9 mouse cellular contexts compared by ENCODE assay signal in the genomic region with DNA sequence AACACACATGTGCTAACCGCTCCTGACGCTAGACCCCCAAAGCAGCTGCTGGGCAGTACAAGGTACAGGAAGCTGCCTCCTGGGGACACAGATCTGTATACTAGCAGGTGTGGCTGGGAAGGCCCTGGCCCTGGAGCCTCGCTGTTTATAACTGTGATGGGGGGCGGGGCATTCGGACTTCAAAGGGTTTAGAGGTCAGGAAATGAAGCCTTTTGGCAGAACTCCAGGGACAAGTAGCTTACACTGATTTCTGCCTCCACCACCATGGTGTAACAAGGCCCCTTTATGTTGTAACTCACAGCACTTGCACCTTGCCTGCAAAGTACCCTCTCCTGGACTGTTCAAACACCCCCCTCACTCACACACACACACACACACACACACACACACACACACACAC.
DNase-seq lines count a peak whose midpoint lies in the region; ATAC-seq and TF ChIP-seq lines count a peak whose summit lies in the region.
"Had no signal": no experiment of that assay in that cellular context is flagged by ENCODE, and none has a peak within 500 bp of the region (broad histone marks: within the 10 kb centered on the region; RNA-seq: fewer than 3 reads in every experiment).

No protein-coding gene starts in this region.

- H3K36me3 ChIP-seq in kidney, adult 2 months (ENCODE audit: control insufficient read depth, insufficient read depth, low read length) = no peaks in the 10 kb centered on the region
- no peaks in the 10 kb centered on the region for H3K36me3 ChIP-seq in thymus, adult 2 months (ENCODE audit: control insufficient read depth, insufficient read depth, low read length)
- H3K36me3 ChIP-seq in midbrain, embryonic 16.5 days (ENCODE audit: control insufficient read depth, insufficient read depth, low read length) = no peaks in the 10 kb centered on the region
- H3K36me3 ChIP-seq: midbrain, embryonic 12.5 days had no signal

- no peaks in the 10 kb centered on the region for H3K9me3 ChIP-seq in midbrain, embryonic 16.5 days (replicated peaks; ENCODE audit: control insufficient read depth, low read length, poor library complexity, severe bottlenecking)
- H3K9me3 ChIP-seq: midbrain, embryonic 12.5 days had no signal

- DNase-seq in CD4-positive helper T cell, adult 2 months (ENCODE audit: low read depth, low spot score) = peak; percentile 70
- peak; percentile 42 for DNase-seq in WW6 (ENCODE audit: low read depth, low spot score)
- peak; percentile 26 for DNase-seq in gastrocnemius, postnatal 14 days
- peak; percentile 78 for DNase-seq in kidney, adult 2 months
- peak; percentile 82 to 91 for DNase-seq in lung, adult 18-20 months
- peak; percentile 36 for DNase-seq in thymus, adult 2 months
- no peak for DNase-seq in layer of hippocampus, postnatal 14 days (ENCODE audit: low spot score in 2 of 2)

- no peaks in the 10 kb centered on the region for H3K4me1 ChIP-seq in kidney, adult 2 months (ENCODE audit: control insufficient read depth, insufficient read depth, low read length)
- H3K4me1 ChIP-seq in thymus, adult 2 months (replicated peaks; ENCODE audit: control insufficient read depth, insufficient read depth, low read length) = peaks cover 52% of the 10 kb centered on the region
- H3K4me1 ChIP-seq in midbrain, embryonic 16.5 days (ENCODE audit: control insufficient read depth, insufficient read depth, low read length) = no peaks in the 10 kb centered on the region

- H3K4me3 ChIP-seq in kidney, adult 2 months (ENCODE audit: insufficient read depth, low read depth, low read length) = no peak overlapping the region
- no peak overlapping the region for H3K4me3 ChIP-seq in thymus, adult 2 months (ENCODE audit: control insufficient read depth, insufficient read depth, low read length)
- no peak overlapping the region for H3K4me3 ChIP-seq in midbrain, embryonic 16.5 days (ENCODE audit: low read depth, low read length)
- H3K4me3 ChIP-seq: midbrain, embryonic 12.5 days had no signal

- H3K9ac ChIP-seq in midbrain, embryonic 16.5 days (ENCODE audit: low read depth, low read length) = no peak overlapping the region
- H3K9ac ChIP-seq: midbrain, embryonic 12.5 days had no signal

- H3K27ac ChIP-seq in kidney, adult 2 months (ENCODE audit: insufficient read depth, low read depth, low read length) = no peak overlapping the region
- H3K27ac ChIP-seq in thymus, adult 2 months (ENCODE audit: control insufficient read depth, insufficient read depth, low read length) = no peak overlapping the region
- H3K27ac ChIP-seq in midbrain, embryonic 16.5 days (ENCODE audit: low read length) = no peak overlapping the region
- H3K27ac ChIP-seq: midbrain, embryonic 12.5 days had no signal

- TF ChIP-seq POLR2A in kidney, adult 2 months (IDR thresholded peaks at IDR 0.05; ENCODE audit: low read depth, low read length) = no peak
- TF ChIP-seq POLR2A in thymus, adult 2 months (IDR thresholded peaks at IDR 0.05; ENCODE audit: control insufficient read depth, extremely low read depth, insufficient read depth, low read length, poor library complexity) = no peak

- no peaks in the 10 kb centered on the region for H3K27me3 ChIP-seq in kidney, adult 2 months (replicated peaks; ENCODE audit: control insufficient read depth, insufficient read depth, low read length)
- H3K27me3 ChIP-seq in thymus, adult 2 months (ENCODE audit: control insufficient read depth, insufficient read depth, low read length) = no peaks in the 10 kb centered on the region
- no peaks in the 10 kb centered on the region for H3K27me3 ChIP-seq in midbrain, embryonic 16.5 days (ENCODE audit: control insufficient read depth, insufficient read depth, low read depth, low read length)

- 22% methylated on average over 5 of the region's 5 CpGs for WGBS in kidney, adult 2 months
- 5% methylated on average over 5 of the region's 5 CpGs for WGBS in thymus, adult 2 months
- WGBS in midbrain, embryonic 16.5 days = 27% methylated on average over 5 of the region's 5 CpGs

- intact Hi-C loops in gastrocnemius, postnatal 14 days (cut with DNase I; ENCODE audit: low total_unique reads) = no loop called here

- no peak overlapping the region for H3K4me2 ChIP-seq in midbrain, embryonic 16.5 days (ENCODE audit: low read length)
- H3K4me2 ChIP-seq: midbrain, embryonic 12.5 days had no signal

- TF ChIP-seq CTCF in kidney, adult 2 months (conservative IDR thresholded peaks at IDR 0.05; ENCODE audit: insufficient read depth, insufficient read length, low read depth, low read length) = no peak
- no peak for TF ChIP-seq CTCF in thymus, adult 2 months (IDR thresholded peaks at IDR 0.05; ENCODE audit: borderline replicate concordance, control insufficient read depth, extremely low read depth, insufficient read depth, low read length, poor library complexity)

- ATAC-seq in midbrain, embryonic 16.5 days = no peak

Comparison
In these comparisons a context has a peak if more than half of its experiments do, and no peak if none do; other contexts are left out.
1. DNase-seq: peak in CD4-positive helper T cell, adult 2 months (single experiment), WW6 (single experiment), gastrocnemius, postnatal 14 days (single experiment), kidney, adult 2 months (single experiment), lung, adult 18-20 months (2 of 2) and thymus, adult 2 months (single experiment); none in layer of hippocampus, postnatal 14 days (0 of 2).